Mouse (Mus musculus) small intestine, adult 2 months (tissue): Measurements from ENCODE around the gene Rundc3a.

Source experiments
- CTCF ChIP-seq: fragments of 200-500 bp; IDR thresholded peaks from 2 replicates; pipeline ENCODE4 v1.5.1; 2012; ENCODE audit warnings: low read depth, mild to moderate bottlenecking, control low read depth, inconsistent platforms, low read length, moderate library complexity, mixed read lengths; ENCODE audit not compliant: insufficient replicate concordance, insufficient read length; ENCODE audit errors: extremely low read depth
- POLR2A ChIP-seq: fragments of 200-500 bp; IDR thresholded peaks from 2 replicates; pipeline ENCODE4 v1.6.1; 2012; ENCODE audit warnings: low read depth, mild to moderate bottlenecking, control low read depth, inconsistent platforms, low read length, moderate library complexity

GRCm38 (mm10) chr11:102446581-102447461 lies 53.6 kb downstream of the Rundc3a start:
- TF ChIP-seq CTCF (no peak), POLR2A (no peak)
